Mouse (Mus musculus) mature B cell (primary cell): ENCODE data around the gene Lhx3.

Experiments
- in situ Hi-C: fragments of 300-500 bp; cut with MboI; formaldehyde crosslinking; loops from 2 replicates; pipeline ENCODE4 v1.14.3; 2019

Lhx3 gene

DNA sequence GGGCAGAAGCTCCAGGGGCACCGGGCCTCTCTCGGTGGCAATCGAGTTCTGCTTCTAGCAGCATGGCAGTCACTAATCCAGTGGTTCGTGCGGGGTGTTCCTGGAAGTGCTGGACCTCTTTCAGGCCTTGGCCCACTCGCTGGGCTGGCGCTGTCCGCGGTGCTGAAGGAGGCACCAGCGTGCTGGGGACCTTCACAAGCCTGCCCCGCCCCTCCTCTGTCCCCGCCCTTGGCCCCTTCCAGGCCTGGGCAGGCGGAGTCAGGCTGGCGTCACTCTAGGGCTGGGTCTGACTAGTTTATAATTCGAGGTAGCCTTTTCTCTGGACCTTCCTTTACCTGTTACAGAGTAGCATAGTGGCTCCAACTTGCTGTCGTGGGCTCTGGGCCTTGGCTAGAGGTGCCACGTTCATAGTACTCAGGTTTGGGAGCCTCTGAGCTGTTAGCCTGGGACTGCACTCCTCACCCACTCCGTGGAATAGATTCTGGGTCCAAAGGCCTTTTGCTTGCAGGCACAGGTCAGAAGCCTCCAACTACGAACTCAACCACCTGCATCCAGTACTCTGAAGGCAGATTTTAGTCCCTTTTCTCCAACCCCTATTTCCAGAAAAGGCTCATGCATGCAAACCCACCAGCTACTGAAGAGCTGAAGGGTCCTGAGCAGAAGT is at the start of gene Lhx3:
Lhx3 (minus strand) TSS at position 164 of the 664 bp plus-strand sequence.
- in situ Hi-C loops: no loop called here

DNA sequence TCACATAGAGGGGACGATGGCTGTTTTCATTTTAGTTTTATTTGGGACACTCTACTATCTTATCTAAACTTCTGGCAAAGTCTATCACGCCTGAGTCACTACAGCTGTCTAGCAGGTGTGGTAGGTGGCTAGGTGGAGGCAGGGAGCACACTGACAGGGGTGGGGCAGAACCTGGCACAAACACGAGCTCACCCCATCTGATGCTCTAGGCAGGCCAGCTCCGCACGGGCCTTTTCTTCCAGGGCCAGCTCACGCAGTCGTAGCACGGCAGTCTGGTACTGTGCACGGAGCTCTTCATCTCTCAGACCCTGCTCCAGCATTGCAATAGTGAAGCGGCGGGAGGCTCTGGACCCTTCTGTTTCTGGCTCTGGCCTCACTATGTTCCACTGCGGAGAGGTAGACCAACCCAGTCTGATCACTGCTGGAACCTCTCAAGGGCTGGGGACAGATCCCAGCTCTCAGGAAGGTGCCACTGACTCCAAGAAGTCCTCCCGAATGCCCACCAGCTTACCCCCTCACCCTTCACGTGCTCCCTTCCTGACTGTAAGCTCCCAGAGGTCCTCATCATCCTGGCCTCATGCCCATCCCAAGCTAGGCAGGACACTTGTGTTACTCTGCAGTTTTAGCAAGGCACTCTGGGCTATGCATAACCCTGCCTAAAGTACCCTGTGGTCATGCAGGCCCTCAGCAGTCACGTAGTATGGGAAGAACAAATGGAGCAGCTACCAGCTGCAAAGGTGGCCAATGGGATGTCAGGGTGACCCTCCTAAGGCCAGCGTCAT is 49.4 kb upstream of the Lhx3 start:
- in situ Hi-C loops: no loop called here

- in situ Hi-C loops: no loop called here
Observed at GRCm38 (mm10) chr2:26254816-26255215, 46.7 kb upstream of the Lhx3 start.

- in situ Hi-C loops: no loop called here
Observed at GRCm38 (mm10) chr2:26252514-26253206, 44.6 kb upstream of the Lhx3 start.

DNA sequence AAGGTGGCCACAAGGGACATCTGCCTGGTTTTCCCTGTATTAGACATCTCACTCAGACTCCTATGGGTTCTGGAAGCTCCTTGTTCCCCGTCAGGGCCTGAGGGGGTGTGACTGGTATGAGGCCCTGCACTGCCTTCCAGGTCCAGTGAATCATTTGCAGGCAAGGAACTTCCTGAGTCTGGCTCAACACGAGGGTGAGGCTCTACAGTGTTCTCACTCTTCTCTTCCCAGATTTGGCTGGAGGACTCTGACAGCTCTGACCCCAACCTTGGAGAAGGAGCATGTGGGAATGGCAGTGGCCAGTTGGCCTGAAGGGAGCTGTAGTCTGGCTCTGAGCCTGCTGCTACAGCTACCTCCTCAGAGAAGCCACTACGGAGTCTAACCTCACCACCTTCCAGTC is 39.4 kb upstream of the Lhx3 start:
- in situ Hi-C loops: no loop called here

- in situ Hi-C loops: no loop called here
Observed at GRCm38 (mm10) chr2:26240841-26241240, 32.8 kb upstream of the Lhx3 start.

DNA sequence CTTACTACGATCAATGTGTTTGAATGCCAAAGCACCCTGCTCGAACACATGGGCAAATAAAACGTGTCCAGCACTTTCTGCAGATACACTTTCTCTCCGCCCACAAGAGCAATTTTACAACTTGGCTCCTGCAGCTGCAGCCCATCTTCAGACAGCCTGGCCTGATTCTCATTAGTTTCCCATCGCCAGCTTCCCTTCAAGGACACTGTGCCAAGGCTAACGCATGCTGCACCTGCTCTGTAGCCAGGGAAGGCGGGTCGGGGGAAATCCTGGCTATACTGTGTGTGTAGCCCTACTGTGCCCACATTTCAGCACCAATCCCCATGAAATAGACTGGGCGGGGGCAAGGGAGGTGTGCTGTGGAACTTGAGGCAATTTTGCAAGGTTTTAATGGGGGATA is 32.2 kb upstream of the Lhx3 start:
- in situ Hi-C loops: no loop called here

GRCm38 (mm10) chr2:26237290-26237782 is 29.2 kb upstream of the Lhx3 start, which contains the start of gene Qsox2:
Gene Qsox2, minus strand, starts transcription at chr2:26237525.
- in situ Hi-C loops: no loop called here

DNA sequence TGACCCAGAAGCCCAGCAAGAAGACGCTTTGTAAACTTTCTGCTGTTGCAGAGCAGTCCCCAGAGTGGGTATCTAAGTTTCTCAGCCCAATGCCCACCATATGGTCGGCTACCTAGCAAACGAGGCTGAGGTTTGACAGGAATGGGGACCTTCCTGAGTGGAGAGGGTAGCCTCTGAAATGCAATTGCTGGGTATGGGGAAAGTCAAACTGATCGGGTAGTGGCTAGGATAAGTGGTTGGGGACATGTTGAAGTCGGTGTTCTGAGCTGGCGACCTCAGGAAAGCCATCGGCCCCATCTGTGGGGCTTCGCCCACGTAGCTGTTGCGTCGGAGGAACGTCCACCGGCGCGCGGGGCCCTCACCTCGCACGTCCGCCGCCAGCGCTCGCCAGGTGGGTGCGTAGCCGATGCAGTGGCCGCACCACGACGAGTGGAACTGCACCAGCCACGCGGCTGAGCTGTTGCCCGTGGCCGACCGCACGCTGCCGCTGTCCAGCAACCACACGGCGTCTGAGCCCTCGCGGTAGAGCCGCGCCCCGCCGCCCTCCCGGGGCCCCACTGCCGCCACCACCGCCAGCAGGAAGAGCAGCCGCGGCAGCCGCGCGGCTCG is 28.7 kb upstream of the Lhx3 start:
- in situ Hi-C loops: no loop called here

- in situ Hi-C loops: no loop called here
Observed at GRCm38 (mm10) chr2:26234771-26235170, 26.7 kb upstream of the Lhx3 start.

GRCm38 (mm10) chr2:26234253-26234652 is 26.2 kb upstream of the Lhx3 start:
- in situ Hi-C loops: no loop called here

DNA sequence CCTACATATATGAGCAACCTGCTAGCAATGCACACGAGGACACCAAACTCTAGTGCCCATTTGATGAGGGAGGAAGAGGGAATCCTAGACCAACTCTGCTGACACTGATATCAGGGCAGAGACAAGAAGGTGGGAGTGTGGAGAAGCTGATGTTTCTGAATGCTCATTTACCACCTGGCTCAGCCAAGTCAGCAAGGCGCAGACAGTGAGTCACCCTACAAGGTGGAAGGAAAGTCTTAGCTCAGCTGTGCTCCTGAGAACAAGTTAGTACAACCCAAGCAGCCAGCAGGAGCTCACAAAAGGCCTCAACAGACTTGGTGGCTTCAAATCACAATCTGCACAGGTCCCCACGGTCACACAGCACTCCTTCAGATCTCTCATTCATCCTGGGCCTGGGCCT is 23.3 kb upstream of the Lhx3 start:
- in situ Hi-C loops: no loop called here

GRCm38 (mm10) chr2:26230253-26230652 is 22.2 kb upstream of the Lhx3 start:
- in situ Hi-C loops: no loop called here

DNA sequence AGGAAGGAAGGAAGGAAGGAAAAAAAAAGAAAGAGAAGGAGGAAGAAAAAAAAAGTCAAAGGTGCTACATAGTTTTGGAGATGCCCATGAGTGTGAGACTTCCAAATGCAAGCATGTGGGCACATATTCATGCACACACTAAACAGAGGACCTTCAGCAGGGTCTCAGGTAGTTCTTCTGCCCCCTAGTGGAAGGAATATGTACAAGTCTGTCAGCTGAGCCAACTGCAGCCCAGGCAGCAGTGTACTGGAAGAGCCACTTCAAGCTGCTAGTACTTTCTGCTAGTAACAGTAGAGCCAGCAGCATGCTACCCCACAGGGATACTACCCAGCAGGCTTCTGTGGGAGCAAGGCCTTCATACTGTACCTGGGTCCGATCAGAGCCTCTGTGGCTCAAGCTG is 19.7 kb upstream of the Lhx3 start:
- in situ Hi-C loops: no loop called here

GRCm38 (mm10) chr2:26225242-26225641 is 17.2 kb upstream of the Lhx3 start:
- in situ Hi-C loops: no loop called here

DNA sequence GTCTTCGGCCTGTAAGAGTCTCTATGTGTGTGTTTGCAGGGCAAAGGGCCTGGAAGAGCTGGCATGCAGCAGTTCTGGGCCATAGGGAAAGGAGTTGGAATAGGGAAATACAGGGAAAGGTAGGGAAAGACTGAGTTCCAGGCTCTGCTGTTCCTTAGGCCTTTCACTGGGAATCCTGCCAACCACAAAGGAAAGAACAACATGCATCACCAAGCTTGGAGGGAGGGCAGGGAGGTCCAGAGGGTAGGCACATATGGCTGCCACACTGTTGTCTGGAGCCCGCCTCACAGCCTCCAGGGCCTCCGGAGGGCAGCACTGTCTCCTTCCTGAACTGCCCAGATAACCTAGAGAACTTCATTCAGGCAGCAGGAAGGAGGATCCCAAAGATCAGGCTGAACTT is 15.9 kb upstream of the Lhx3 start:
- in situ Hi-C loops: no loop called here

DNA sequence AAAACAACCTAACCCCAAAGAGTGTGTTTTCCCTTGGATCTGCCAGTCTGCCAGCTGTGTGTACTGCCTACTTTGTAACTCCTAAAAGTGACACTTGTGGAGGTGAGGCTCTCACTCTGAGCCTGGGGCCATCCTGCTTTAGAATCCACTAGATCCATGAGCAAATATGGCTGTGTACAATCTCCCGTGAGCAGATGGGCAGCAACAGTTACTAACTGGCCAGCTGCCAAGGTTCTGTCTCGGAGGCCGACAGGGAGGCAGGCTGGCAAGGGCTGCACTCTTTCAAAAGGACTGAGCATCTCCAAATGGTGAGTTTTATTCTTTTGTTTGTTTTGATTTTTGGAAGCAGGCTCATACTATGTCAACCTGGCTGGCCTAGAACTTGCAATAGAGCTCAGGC is 6.4 kb upstream of the Lhx3 start:
- in situ Hi-C loops: no loop called here

GRCm38 (mm10) chr2:26209566-26209965 is 1.5 kb upstream of the Lhx3 start:
- in situ Hi-C loops: no loop called here

- in situ Hi-C loops: no loop called here
Observed at GRCm38 (mm10) chr2:26207559-26207958, 530 bp downstream of the Lhx3 start.

GRCm38 (mm10) chr2:26205761-26206160 is 2.3 kb downstream of the Lhx3 start:
- in situ Hi-C loops: no loop called here

DNA sequence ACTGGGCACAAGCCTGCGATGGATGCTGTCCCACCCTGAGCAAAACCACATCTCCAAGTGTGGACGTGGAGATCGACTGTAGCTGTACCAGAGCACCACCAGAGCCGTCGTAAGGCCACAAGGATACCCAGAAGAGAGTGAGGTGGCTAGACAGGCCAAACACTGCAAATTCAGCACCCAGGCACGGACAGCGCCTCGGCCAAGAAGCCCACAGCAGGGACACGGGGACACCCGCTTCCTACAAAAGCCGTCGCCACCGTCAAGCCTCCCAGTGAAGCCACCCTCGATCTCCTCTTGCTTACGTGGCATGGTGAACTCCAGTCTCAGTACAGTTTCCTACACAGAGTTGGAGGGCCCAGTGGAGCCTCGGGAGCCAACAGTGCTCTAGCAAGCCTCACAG is 3.0 kb downstream of the Lhx3 start:
- in situ Hi-C loops: no loop called here

DNA sequence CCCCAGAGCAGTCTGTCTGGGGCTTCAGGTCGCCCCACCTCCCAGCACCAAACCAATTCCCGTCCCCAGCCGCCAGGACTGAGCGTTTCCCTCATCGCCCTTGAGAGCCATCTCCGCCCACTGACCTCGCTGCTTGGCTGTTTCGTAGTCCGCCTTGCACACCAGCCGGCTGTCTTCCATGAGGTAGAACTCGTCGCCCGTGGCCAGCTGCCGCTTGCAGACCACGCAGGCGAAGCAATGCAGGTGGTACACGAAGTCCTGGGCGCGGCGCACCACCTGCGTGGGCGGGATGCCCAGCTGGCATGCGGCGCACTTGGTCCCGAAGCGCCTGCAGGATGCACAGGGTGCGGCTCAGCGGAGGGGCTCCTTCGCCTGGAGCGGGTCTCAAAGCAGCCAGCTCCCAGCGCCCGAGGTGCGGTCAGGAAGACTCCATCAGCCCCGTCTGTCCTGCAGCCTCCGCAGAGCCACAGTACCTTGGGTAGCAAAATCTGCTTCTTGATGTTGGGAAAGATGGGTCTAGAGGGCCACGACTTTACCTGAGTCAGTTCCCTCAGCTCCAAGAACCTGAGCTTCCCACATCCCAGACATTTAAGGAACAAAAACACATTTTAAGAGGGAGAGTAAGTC is 5.1 kb downstream of the Lhx3 start:
- in situ Hi-C loops: no loop called here
